Mouse (Mus musculus): Measurements from ENCODE around the gene Mrpl30. TPM values are rescaled to one million over a fixed set of nuclear protein-coding genes. Genes with fewer than 3 reads are reported as not detected.

The Mrpl30 gene
- 251 and 252 TPM in 2 replicates for polyA plus RNA-seq (2015; fragmentation: Nextera tagmentation; extraction: Ambion mirVana)

DNA sequence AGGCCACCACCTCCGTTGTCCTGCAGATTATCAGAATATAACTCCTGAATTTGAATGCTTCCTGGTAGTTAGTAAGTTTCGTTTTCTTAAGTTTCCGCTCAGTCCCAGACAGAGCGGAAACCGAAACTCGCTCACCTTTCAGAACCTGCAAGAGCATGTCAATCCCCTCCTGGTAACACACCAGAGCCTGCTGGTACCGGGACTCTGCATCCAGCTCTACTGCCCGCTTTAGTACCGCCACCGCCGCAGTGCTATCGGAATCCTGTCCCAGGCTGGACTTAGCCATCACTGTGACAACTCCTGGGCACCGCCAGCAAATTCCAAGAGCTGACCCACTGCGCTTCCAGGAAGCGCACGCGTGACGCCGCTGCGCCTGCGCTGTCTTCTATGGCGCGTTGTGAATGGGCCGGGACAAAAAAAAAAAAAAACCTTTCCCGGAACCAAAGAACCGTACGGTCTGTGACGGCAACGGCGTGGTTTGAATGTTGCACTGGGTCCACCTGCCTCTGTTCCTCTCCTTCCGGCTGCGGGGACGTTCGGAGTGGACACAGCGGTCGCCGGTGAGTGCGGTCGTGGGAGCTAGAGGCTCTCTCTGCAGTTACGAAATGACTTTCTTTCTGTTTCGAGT is at the start of gene Mrpl30, which contains the start of gene Mitd1:
Gene Mrpl30, plus strand, starts transcription at position 453 of the 628 bp plus-strand sequence.
Gene Mitd1, minus strand, starts transcription at position 387 of the 628 bp plus-strand sequence.
- Histone ChIP-seq H3K4me2 (peak within 1 kb of the TSS; percentile 89), H3K9me3 (no peaks in the 10 kb centered on the region), H3K4me1 (replicated peaks) (peaks cover 25% of the 10 kb centered on the region), H3K4me3 (peak within 1 kb of the TSS; percentile 87), H3K27me3 (no peaks in the 10 kb centered on the region), H3K36me3 (peaks cover 13% of the 10 kb centered on the region), H3K27ac (replicated peaks) (peak within 1 kb of the TSS; percentile 84), H3K9ac (peak within 1 kb of the TSS; percentile 82)
- ATAC-seq (ENCODE audit: low FRiP score, low read depth) = peak; percentile 93
- under 1% methylated on average over 41 of the region's 41 CpGs for WGBS

DNA sequence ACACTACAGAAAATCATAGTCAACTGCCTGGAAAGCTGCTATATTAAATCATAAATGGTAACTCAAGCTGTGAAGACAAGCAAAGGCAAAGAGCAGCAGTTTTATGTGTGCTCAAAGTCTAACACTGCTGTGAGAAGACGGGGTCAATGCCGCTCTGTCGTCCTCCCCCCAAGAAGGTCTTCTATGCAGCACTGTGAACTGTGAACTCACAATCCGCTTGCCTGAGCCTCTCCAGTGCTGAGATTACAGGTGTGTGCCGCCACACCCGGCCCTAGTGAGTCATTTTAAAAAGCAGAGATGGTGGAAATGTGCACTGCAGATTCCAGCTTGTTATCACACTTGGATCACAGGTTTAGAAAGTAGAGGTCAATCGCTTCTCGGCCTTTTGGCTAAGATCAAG is 43.4 kb upstream of the Mrpl30 start:
- H3K27ac ChIP-seq (replicated peaks) = no peak overlapping the region
- H3K4me3 ChIP-seq = no peak overlapping the region
- no peaks in the 10 kb centered on the region for H3K27me3 ChIP-seq
- no peak overlapping the region for H3K9ac ChIP-seq
- 0 out of 2 replicates have a peak, but pooled peaks cover 5% of the 10 kb centered on the region for H3K36me3 ChIP-seq
- no peak for ATAC-seq (ENCODE audit: low FRiP score, low read depth)
- no peaks in the 10 kb centered on the region for H3K9me3 ChIP-seq
- no peaks in the 10 kb centered on the region for H3K4me1 ChIP-seq (replicated peaks)
- WGBS = 84% methylated on average over 8 of the region's 8 CpGs
- H3K4me2 ChIP-seq = no peak overlapping the region

DNA sequence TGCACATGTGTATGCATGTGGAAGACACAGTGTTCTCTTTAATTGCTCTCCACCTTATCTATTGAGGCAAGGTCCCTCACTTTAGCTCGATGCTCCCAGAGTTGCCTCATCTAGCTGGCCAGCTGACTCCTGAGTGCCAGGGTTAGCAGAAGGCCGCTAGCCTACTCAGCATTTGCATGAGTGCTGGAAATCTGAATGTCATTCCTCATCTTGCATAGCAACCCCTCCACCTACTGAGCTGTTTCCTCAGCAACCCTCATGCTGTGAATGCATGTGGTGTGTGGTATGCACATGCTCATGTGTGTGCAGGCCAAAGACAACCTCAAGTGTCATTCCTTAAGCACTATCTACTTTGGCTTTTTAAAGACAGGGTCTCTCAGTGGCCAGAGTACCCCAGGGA is 39.6 kb upstream of the Mrpl30 start:
- no peak overlapping the region for H3K27ac ChIP-seq (replicated peaks)
- 38% methylated on average over 2 of the region's 2 CpGs for WGBS
- H3K9ac ChIP-seq = no peak overlapping the region
- H3K4me1 ChIP-seq (replicated peaks) = no peaks in the 10 kb centered on the region
- peaks cover 17% of the 10 kb centered on the region; the same call in 1 of the 2 replicates for H3K36me3 ChIP-seq
- no peaks in the 10 kb centered on the region for H3K27me3 ChIP-seq
- no peak overlapping the region for H3K4me3 ChIP-seq
- H3K4me2 ChIP-seq = no peak overlapping the region
- H3K9me3 ChIP-seq = no peaks in the 10 kb centered on the region
- ATAC-seq (ENCODE audit: low FRiP score, low read depth) = no peak

DNA sequence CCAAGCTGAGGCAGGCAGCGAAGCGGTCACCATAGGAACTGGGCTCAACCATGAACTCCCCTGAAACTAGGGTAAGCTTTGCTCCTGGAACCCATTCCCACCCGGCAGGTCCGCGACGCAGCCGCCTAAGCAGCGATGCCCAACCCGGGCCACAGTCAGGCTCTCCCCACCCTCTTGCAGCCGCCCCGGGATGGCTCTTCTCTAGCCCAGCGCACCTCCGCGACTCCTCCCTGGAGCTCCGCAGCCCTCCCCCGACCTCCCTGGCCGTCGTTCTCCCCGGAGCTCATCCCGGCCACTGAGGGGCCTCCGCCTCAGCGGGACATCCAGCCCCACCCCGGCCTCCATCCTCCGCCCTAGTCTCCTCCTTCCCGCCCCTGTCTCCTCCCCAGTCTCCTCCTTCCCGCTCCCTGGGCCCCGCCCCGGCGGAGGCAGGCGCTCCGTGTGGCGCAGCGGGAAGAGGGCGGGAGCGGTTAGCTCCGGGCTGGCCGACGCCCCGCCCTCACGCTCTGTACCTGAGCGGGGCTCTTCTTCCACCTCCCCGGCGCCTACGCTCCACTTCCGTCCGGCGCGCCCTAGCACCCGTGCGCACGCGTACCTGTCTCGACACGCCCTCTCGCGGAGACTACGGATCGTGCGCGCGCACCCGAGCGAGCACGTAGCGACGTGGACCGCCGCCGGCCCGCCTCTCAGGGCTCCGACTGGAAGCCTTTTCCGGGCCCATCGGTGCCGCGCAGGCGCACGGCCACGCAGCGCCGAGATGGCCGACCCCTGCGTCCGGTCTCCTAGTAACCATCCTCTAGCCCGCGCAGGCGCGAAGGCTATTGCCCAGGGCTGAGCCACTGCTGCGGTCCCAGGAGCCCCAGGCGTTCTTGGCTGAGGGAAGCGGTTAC is 25.5 kb upstream of the Mrpl30 start:
- ATAC-seq (ENCODE audit: low FRiP score, low read depth) = peak; percentile 98
- Histone ChIP-seq H3K36me3 (no peaks in the 10 kb centered on the region), H3K27me3 (no peaks in the 10 kb centered on the region), H3K4me2 (peak overlapping the region; percentile 83), H3K4me1 (replicated peaks) (peaks cover 13% of the 10 kb centered on the region), H3K27ac (replicated peaks) (peak overlapping the region; percentile 93), H3K9me3 (no peaks in the 10 kb centered on the region), H3K9ac (peak overlapping the region; percentile 86), H3K4me3 (peak overlapping the region; percentile 89)
- WGBS = under 1% methylated on average over 87 of the region's 90 CpGs

DNA sequence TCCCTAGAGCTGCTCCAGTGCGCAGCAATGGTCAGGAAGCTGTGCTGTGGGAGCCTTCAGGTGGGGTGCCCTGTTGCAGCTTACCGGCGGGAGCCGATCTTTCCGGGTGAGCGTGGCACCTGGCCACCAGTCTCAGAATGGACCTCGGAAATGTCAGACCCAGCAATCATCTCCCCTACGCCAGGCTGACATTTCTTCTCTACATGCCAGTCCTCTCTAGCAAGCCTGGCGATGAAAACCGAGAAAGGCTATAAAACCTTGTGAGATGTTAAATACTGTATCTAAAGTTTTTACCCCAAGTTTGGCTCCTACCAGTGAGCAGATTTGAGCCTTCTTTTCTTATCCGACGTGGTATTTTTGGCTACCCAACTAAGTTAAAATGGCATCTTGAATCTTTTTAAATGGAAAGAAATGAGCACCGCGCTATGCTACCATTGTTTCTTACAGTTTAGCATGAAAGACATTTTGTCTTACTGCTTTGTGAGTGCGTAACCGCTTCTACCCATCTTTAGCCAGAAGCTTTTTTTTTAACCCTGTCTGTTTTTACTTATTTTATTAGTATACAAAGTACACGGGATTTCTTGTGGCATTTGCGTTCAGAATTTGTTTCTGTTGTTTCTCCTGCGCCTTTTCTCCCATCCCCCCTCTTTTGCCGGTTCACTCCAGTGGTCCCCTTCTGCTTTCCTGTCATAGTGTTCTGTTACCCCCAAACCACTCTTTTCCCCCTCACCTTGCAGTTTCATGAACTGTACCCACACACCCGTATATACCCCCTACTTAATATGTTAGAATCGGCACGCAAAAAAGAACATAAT is 24.7 kb upstream of the Mrpl30 start:
- Histone ChIP-seq H3K27me3 (no peaks in the 10 kb centered on the region), H3K4me1 (replicated peaks) (peaks cover 13% of the 10 kb centered on the region), H3K36me3 (no peaks in the 10 kb centered on the region), H3K4me3 (peak overlapping the region; percentile 89), H3K4me2 (peak overlapping the region; percentile 83), H3K9ac (peak overlapping the region; percentile 57), H3K9me3 (no peaks in the 10 kb centered on the region), H3K27ac (replicated peaks) (peak overlapping the region; percentile 93)
- no peak for ATAC-seq (ENCODE audit: low FRiP score, low read depth)
- 11% methylated on average over 23 of the region's 23 CpGs for WGBS

DNA sequence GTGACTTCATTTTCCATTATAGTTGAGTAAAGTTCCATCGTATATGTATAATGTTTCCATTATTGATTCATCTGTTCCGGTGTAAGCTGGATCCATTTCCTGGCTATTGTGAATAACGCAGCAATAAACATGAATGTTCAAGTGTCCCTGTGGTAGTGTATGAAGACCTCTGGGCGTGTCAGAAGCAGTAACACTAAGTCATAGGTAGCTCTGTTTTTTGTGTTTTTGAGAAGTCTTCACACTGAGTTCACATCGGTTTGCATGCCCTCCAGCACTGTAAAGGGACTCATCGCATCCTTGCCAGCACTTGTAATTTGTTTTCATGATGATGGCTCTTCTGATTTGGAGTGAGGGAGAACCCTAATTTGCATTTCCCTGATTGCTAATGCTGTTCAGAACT is 24.0 kb upstream of the Mrpl30 start, which contains the start of gene Tsga10:
Gene Tsga10, minus strand, starts transcription at position 144 of the 400 bp plus-strand sequence.
- H3K4me3 ChIP-seq = peak within 1 kb of the TSS; percentile 89
- no peaks in the 10 kb centered on the region for H3K27me3 ChIP-seq
- peak within 1 kb of the TSS; percentile 83 for H3K4me2 ChIP-seq
- H3K36me3 ChIP-seq = no peaks in the 10 kb centered on the region
- no peaks in the 10 kb centered on the region for H3K9me3 ChIP-seq
- peak within 1 kb of the TSS; percentile 57 for H3K9ac ChIP-seq
- H3K27ac ChIP-seq (replicated peaks) = peak within 1 kb of the TSS; percentile 93
- no peak for ATAC-seq (ENCODE audit: low FRiP score, low read depth)
- H3K4me1 ChIP-seq (replicated peaks) = peaks cover 14% of the 10 kb centered on the region
- 81% methylated on average over 6 of the region's 6 CpGs for WGBS

DNA sequence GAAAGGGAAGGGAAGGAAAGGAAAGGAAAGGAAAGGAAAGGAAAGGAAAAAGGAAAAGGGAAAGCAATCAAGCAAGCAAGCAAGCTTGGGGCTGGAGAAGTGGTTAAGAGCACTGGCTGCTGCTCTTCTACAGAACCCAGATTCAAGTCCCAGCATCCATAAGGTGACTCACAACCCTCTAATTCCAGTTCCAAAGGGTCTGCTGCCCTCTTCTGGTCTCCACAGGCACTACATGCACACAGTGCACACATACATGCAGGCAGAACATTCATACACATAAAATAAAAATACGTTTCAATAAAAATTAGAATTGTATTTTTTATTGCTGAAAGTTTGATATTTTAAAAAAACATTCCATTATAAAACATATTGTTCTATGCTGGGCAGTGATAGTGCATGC is 23.2 kb upstream of the Mrpl30 start:
- Histone ChIP-seq H3K9ac (no peak overlapping the region), H3K4me3 (no peak overlapping the region), H3K36me3 (no peaks in the 10 kb centered on the region), H3K4me2 (no peak overlapping the region), H3K27me3 (no peaks in the 10 kb centered on the region), H3K9me3 (no peaks in the 10 kb centered on the region), H3K27ac (replicated peaks) (no peak overlapping the region), H3K4me1 (replicated peaks) (peaks cover 19% of the 10 kb centered on the region)
- ATAC-seq (ENCODE audit: low FRiP score, low read depth) = no peak
- WGBS = 74% methylated on average over 1 of the region's 1 CpGs

DNA sequence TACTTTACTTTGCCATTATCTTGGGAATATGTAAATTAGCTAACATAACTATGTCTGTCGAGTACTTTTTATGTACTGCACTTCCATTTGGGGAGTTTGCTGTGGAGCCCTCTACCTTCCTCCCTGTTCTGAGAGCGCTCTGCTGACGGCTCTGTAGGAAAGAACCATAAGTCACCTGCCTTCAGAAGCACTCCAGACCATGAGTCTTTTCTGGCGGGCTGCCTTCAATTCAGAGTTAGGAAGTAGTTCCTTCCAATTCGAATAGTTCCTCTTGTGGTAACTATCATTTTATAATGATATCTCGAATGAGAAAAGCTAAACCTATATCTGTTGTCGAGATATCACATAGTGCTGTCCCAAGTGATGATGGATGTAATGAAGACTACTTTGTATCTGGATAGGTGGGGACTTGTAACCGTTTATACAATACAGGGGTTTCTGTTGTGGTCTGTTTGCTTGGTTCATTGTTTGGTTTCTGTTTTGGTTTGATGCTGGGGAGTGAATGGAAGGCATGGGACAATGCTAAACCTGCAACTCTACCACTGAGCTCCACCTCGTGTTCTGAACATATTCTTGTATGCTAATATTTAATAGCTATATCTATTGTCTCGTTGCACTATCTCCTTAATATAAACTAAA is 22.5 kb upstream of the Mrpl30 start:
- no peaks in the 10 kb centered on the region for H3K36me3 ChIP-seq
- no peak overlapping the region for H3K9ac ChIP-seq
- H3K27ac ChIP-seq (replicated peaks) = no peak overlapping the region
- WGBS = 70% methylated on average over 10 of the region's 10 CpGs
- no peaks in the 10 kb centered on the region for H3K9me3 ChIP-seq
- no peaks in the 10 kb centered on the region for H3K27me3 ChIP-seq
- peaks cover 24% of the 10 kb centered on the region for H3K4me1 ChIP-seq (replicated peaks)
- no peak overlapping the region for H3K4me2 ChIP-seq
- no peak overlapping the region for H3K4me3 ChIP-seq
- ATAC-seq (ENCODE audit: low FRiP score, low read depth) = no peak

DNA sequence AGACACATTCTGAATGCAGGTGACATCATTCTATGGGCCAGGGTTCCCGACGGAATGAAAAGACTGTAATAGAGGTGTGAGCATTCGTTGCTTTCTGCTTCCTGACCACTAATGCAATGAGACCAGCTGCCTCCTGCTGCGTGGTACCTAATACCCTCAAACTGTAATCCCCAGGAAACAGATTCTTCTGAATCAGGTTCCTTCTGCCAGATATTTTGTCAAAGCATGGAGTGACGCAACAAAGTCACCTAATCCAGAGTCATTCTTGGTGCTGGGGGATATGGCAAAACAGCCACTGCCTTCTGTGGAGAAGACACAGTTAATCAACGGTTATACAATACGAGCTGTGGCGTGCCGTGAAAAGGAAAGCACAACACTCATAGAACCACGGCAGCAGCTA is 21.6 kb upstream of the Mrpl30 start:
- Histone ChIP-seq H3K27ac (replicated peaks) (no peak overlapping the region), H3K36me3 (no peaks in the 10 kb centered on the region), H3K9me3 (no peaks in the 10 kb centered on the region), H3K4me1 (replicated peaks) (peaks cover 22% of the 10 kb centered on the region), H3K9ac (no peak overlapping the region), H3K4me2 (no peak overlapping the region), H3K4me3 (no peak overlapping the region), H3K27me3 (no peaks in the 10 kb centered on the region)
- no peak for ATAC-seq (ENCODE audit: low FRiP score, low read depth)
- 68% methylated on average over 10 of the region's 10 CpGs for WGBS

DNA sequence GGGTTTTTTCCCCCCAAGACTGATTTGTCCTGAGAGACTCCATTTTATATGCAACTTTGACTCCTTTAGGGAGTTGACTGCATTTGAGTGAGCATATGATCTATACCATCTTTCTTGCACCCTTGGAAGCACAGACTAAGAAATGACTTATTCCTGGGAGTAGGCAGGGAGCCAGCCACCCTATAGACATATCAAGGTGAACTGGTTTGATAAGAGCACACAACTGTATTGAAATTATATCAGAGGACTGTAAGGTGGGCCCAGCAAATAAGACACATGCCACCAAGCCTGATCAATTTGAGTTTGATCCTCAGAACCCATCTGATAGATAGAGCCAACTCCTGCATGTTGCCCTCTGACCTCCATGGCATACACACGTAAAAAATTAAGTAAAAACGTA is 20.9 kb upstream of the Mrpl30 start:
- ATAC-seq (ENCODE audit: low FRiP score, low read depth) = no peak
- H3K27ac ChIP-seq (replicated peaks) = no peak overlapping the region
- H3K4me2 ChIP-seq = no peak overlapping the region
- H3K4me1 ChIP-seq (replicated peaks) = peaks cover 22% of the 10 kb centered on the region
- H3K27me3 ChIP-seq = no peaks in the 10 kb centered on the region
- WGBS = 47% methylated on average over 2 of the region's 2 CpGs
- H3K9ac ChIP-seq = no peak overlapping the region
- H3K4me3 ChIP-seq = no peak overlapping the region
- no peaks in the 10 kb centered on the region for H3K9me3 ChIP-seq
- H3K36me3 ChIP-seq = no peaks in the 10 kb centered on the region

DNA sequence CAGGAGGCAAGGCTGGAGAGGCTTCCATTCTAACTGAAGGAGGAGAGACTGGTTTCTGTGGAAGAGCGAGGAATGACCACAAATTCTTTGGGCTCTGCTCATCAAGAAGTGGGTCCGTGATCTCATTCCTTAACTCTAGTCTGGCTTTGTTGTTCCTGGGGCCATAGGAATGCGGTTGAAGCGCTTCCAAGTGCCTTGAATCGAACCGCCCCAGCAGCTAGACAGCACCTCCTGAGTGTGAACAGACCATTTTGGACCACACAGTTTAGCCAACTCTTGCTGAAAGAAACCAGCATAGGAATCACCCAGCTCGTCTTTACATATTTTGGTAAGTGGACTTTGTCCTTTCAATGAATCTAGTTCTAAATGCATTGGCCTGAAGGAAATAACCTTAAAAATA is 18.6 kb upstream of the Mrpl30 start, which contains the start of gene Lipt1:
Gene Lipt1, plus strand, starts transcription at position 35 of the 400 bp plus-strand sequence.
- no peaks in the 10 kb centered on the region for H3K9me3 ChIP-seq
- no peaks in the 10 kb centered on the region for H3K27me3 ChIP-seq
- peaks cover 19% of the 10 kb centered on the region for H3K36me3 ChIP-seq
- H3K4me3 ChIP-seq = peak within 1 kb of the TSS; percentile 46
- 7% methylated on average over 7 of the region's 7 CpGs for WGBS
- H3K9ac ChIP-seq = peak within 1 kb of the TSS; percentile 49
- H3K4me1 ChIP-seq (replicated peaks) = peaks cover 15% of the 10 kb centered on the region
- ATAC-seq (ENCODE audit: low FRiP score, low read depth) = peak; percentile 67
- peak within 1 kb of the TSS; percentile 80 for H3K27ac ChIP-seq (replicated peaks)
- peak within 1 kb of the TSS; percentile 84 for H3K4me2 ChIP-seq
